Mouse (Mus musculus) embryonic facial prominence, embryonic 11.5 days (tissue): Measurements from ENCODE around the gene Scube1. TPM values are rescaled to one million over a fixed set of nuclear protein-coding genes. Genes with fewer than 3 reads are reported as not detected.

Experiments
- ATAC-seq: fragments of 200-750 bp; cut with Nextera tagmentation; replicated peaks from 2 replicates; pipeline ENCODE4 v1.8.0; 2017; ENCODE audit warnings: low read depth; ENCODE audit not compliant: insufficient number of reproducible peaks, low FRiP score, low TSS enrichment
- DNase-seq: peaks from one replicate; pipeline ENCODE4 v3.0.0-alpha.2; 2015; ENCODE audit warnings: low spot score
- H3K27ac ChIP-seq: fragments of 300-500 bp; sonication (generic); replicated peaks from 2 replicates; pipeline ENCODE4 v1.5.1; 2014; ENCODE audit warnings: mild to moderate bottlenecking, low read depth, low read length, control low read depth
- H3K27me3 ChIP-seq: fragments of 300-500 bp; sonication (generic); 2 replicates; pipeline ENCODE4 v1.6.1; 2014; ENCODE audit warnings: mild to moderate bottlenecking, low read length, moderate library complexity, mixed read lengths; ENCODE audit not compliant: control insufficient read depth, insufficient read depth
- H3K36me3 ChIP-seq: fragments of 300-500 bp; sonication (generic); replicated peaks from 2 replicates; pipeline ENCODE4 v1.6.1; 2014; ENCODE audit warnings: low read depth, mild to moderate bottlenecking, low read length, moderate library complexity, mixed read lengths; ENCODE audit not compliant: control insufficient read depth, insufficient read depth
- H3K4me1 ChIP-seq: fragments of 300-500 bp; sonication (generic); 2 replicates; pipeline ENCODE4 v1.6.1; 2014; ENCODE audit warnings: low read length, mixed read lengths; ENCODE audit not compliant: control insufficient read depth, insufficient read depth
- H3K4me2 ChIP-seq: fragments of 300-500 bp; sonication (generic); 2 replicates; pipeline ENCODE4 v1.6.1; 2014; ENCODE audit warnings: low read depth, mild to moderate bottlenecking, control low read depth, low read length, moderate library complexity
- H3K4me3 ChIP-seq: fragments of 300-500 bp; sonication (generic); 2 replicates; pipeline ENCODE4 v1.5.1; 2014; ENCODE audit warnings: low read depth, low read length, control low read depth
- H3K9ac ChIP-seq: fragments of 300-500 bp; sonication (generic); replicated peaks from 2 replicates; pipeline ENCODE4 v1.6.1; 2014; ENCODE audit warnings: mild to moderate bottlenecking, control low read depth, low read length
- H3K9me3 ChIP-seq: fragments of 300-500 bp; sonication (generic); replicated peaks from 2 replicates; pipeline ENCODE4 v1.6.1; 2016; ENCODE audit warnings: mild to moderate bottlenecking, low read length, inconsistent platforms, mixed read lengths; ENCODE audit not compliant: control insufficient read depth
- WGBS: fragments of 180-500 bp; shearing (Covaris S2); extraction: QIAGEN DNeasy Blood & Tissue Kit; methylation state at CpG from one replicate; pipeline ENCODE4 v1.1.7; 2014; 5-methylcytosine and 5-hydroxymethylcytosine counted together
- polyA plus RNA-seq: library from polyadenylated mRNA; unstranded; fragments of >200 nt; fragmentation: Nextera tagmentation; extraction: Ambion mirVana; gene quantifications from 2 replicates; pipeline ENCODE4 v1.2.1, GENCODE M21; 2014

The Scube1 gene
- polyA plus RNA-seq, 1 experiment from 2014 or later, result 30.2 TPM

GRCm38 (mm10) chr15:83756742-83757141 lies 31.9 kb upstream of the Scube1 start:
- H3K27me3 ChIP-seq, result no peaks in the 10 kb centered on the region
- no peak overlapping the region for H3K4me3 ChIP-seq
- no peak overlapping the region for H3K9ac ChIP-seq
- WGBS, result 26% methylated on average over 9 of the region's 9 CpGs
- ATAC-seq (no peak), DNase-seq (peak; percentile 78)
- no peaks in the 10 kb centered on the region for H3K36me3 ChIP-seq
- H3K4me2 ChIP-seq, result no peak overlapping the region
- H3K4me1 ChIP-seq, result no peaks in the 10 kb centered on the region
- no peak overlapping the region for H3K27ac ChIP-seq
- H3K9me3 ChIP-seq, result no peaks in the 10 kb centered on the region

GRCm38 (mm10) chr15:83749436-83749835 lies 24.6 kb upstream of the Scube1 start:
- no peaks in the 10 kb centered on the region for H3K36me3 ChIP-seq
- H3K9ac ChIP-seq, result no peak overlapping the region
- H3K27me3 ChIP-seq, result no peaks in the 10 kb centered on the region
- H3K4me2 ChIP-seq, result no peak overlapping the region
- ATAC-seq, result no peak
- H3K27ac ChIP-seq, result no peak overlapping the region
- H3K9me3 ChIP-seq, result no peaks in the 10 kb centered on the region
- 65% methylated on average over 9 of the region's 9 CpGs for WGBS
- no peak for DNase-seq
- H3K4me3 ChIP-seq, result no peak overlapping the region
- H3K4me1 ChIP-seq, result no peaks in the 10 kb centered on the region

GRCm38 (mm10) chr15:83748986-83749385 lies 24.2 kb upstream of the Scube1 start:
- H3K9me3 ChIP-seq, result no peaks in the 10 kb centered on the region
- DNase-seq (no peak), ATAC-seq (no peak)
- no peak overlapping the region for H3K9ac ChIP-seq
- 74% methylated on average over 6 of the region's 6 CpGs for WGBS
- H3K4me3 ChIP-seq, result no peak overlapping the region
- no peaks in the 10 kb centered on the region for H3K36me3 ChIP-seq
- H3K27ac ChIP-seq, result no peak overlapping the region
- H3K27me3 ChIP-seq, result no peaks in the 10 kb centered on the region
- no peaks in the 10 kb centered on the region for H3K4me1 ChIP-seq
- H3K4me2 ChIP-seq, result no peak overlapping the region

- Histone ChIP-seq H3K27ac (0 out of 2 replicates have a peak overlapping the region, but pooled peaks have one; percentile 8), H3K9me3 (no peaks in the 10 kb centered on the region), H3K27me3 (no peaks in the 10 kb centered on the region), H3K36me3 (no peaks in the 10 kb centered on the region), H3K9ac (no peak overlapping the region), H3K4me2 (no peak overlapping the region), H3K4me3 (no peak overlapping the region), H3K4me1 (peaks cover 4% of the 10 kb centered on the region)
- DNase-seq (no peak), ATAC-seq (no peak)
- WGBS, result 73% methylated on average over 16 of the region's 16 CpGs
These were observed 21.5 kb upstream of the Scube1 start for GRCm38 (mm10) chr15:83746311-83746710.

- Histone ChIP-seq H3K27me3 (no peaks in the 10 kb centered on the region), H3K9me3 (no peaks in the 10 kb centered on the region), H3K27ac (peak overlapping the region; percentile 65), H3K4me2 (no peak overlapping the region), H3K9ac (no peak overlapping the region), H3K4me3 (no peak overlapping the region), H3K4me1 (peaks cover 4% of the 10 kb centered on the region), H3K36me3 (no peaks in the 10 kb centered on the region)
- 77% methylated on average over 1 of the region's 1 CpGs for WGBS
- no peak for DNase-seq
- no peak for ATAC-seq
These were observed 17.2 kb upstream of the Scube1 start for GRCm38 (mm10) chr15:83742018-83742417.

- H3K27ac ChIP-seq, result peak overlapping the region; percentile 65
- H3K27me3 ChIP-seq, result no peaks in the 10 kb centered on the region
- peaks cover 7% of the 10 kb centered on the region for H3K4me1 ChIP-seq
- H3K36me3 ChIP-seq, result no peaks in the 10 kb centered on the region
- DNase-seq (peak; percentile 91), ATAC-seq (peak; percentile 62)
- H3K4me2 ChIP-seq, result no peak overlapping the region
- no peak overlapping the region for H3K4me3 ChIP-seq
- no peak overlapping the region for H3K9ac ChIP-seq
- H3K9me3 ChIP-seq, result no peaks in the 10 kb centered on the region
- 10% methylated on average over 21 of the region's 21 CpGs for WGBS
These were observed 16.0 kb upstream of the Scube1 start for GRCm38 (mm10) chr15:83740676-83741422.

GRCm38 (mm10) chr15:83727626-83728025 lies 2.8 kb upstream of the Scube1 start:
- Histone ChIP-seq H3K9me3 (no peaks in the 10 kb centered on the region), H3K4me3 (no peak overlapping the region), H3K27me3 (0 out of 2 replicates have a peak, but pooled peaks cover 3% of the 10 kb centered on the region), H3K4me2 (no peak overlapping the region), H3K4me1 (peaks cover 11% of the 10 kb centered on the region), H3K27ac (no peak overlapping the region), H3K36me3 (no peaks in the 10 kb centered on the region), H3K9ac (no peak overlapping the region)
- 16% methylated on average over 3 of the region's 3 CpGs for WGBS
- DNase-seq, result peak; percentile 77
- ATAC-seq, result no peak

- Histone ChIP-seq H3K9me3 (no peaks in the 10 kb centered on the region), H3K4me2 (no peak overlapping the region), H3K4me3 (no peak overlapping the region), H3K9ac (no peak overlapping the region), H3K27me3 (0 out of 2 replicates have a peak, but pooled peaks cover 3% of the 10 kb centered on the region), H3K36me3 (no peaks in the 10 kb centered on the region), H3K4me1 (peaks cover 11% of the 10 kb centered on the region), H3K27ac (no peak overlapping the region)
- DNase-seq (no peak), ATAC-seq (no peak)
- WGBS, result 83% methylated on average over 5 of the region's 5 CpGs
These were observed 1.9 kb upstream of the Scube1 start for GRCm38 (mm10) chr15:83726741-83727140.
